Mouse (Mus musculus): ENCODE data around the gene Notch3. TPM values are rescaled to one million over a fixed set of nuclear protein-coding genes. Genes with fewer than 3 reads are reported as not detected.
A peak's percentile ranks its signal among the peaks of the same experiment; 100 is the strongest.

Notch3 gene
- total and polyA plus RNA-seq, 3 experiments: 0.16 to 4.4 (median 4.2) TPM

DNA sequence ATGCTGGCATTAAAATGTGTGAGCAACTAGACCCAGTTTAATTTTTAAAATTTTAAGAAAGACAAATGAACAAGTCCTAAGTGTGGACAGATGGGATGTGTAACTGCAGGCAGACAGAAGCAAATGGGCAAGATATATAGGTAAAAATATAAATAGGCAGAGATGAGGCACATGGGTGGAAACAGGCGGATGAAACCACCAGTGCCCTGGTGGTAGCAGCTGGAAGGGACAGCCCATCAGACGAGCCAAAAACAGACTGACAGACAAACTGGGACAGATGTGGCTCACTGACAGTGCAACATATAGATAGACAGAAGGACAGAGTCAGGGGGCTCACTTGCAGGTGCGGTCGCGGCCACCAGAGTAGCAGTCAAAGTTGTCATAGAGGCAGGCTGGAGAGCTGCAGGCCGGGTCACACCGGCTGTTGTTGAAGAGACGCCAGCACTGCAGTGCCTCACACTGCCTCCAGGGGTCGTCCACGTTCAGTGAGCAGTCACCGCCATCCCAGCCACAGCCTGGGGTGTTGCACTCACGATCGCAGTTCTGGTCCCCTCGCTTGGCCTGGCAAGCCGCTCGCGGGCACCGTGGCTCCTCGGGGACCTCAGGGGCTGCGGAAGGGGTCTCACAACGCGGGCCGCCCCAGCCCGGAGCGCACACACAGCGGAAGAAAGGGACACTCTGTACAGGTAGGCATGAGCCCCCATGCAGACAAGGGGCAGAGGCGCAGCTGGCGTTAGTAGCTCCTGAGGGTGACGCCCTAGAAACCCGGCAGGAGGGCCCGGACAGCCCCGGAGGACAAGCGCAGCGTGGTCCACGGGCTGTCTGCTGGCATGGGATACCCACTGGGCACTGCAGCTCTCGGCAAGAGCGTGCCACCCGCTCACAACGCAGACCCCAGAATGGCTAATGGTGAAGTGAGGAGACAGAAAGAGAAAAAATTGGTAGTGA lies 23.5 kb downstream of the Notch3 start:
- Histone ChIP-seq H3K4me1 (ENCODE audit: insufficient read depth, low read depth, low read length) (peaks cover 7% of the 10 kb centered on the region), H3K36me3 (replicated peaks) (peaks cover 40% of the 10 kb centered on the region), H3K27me3 (ENCODE audit: insufficient read depth, low read length) (peaks cover 35% of the 10 kb centered on the region), H3K4me3 (ENCODE audit: low read depth, low read length) (peak overlapping the region; percentile 34; the same call in 1 of the 2 replicates), H3K9me3 (replicated peaks) (peaks cover 11% of the 10 kb centered on the region)
- peak; percentile 49; the same call in 1 of the 2 replicates for ATAC-seq (ENCODE audit: extremely low read depth, insufficient number of reproducible peaks, low FRiP score, poor library complexity, severe bottlenecking)
- TF ChIP-seq GATA1 (IDR thresholded peaks at IDR 0.05; ENCODE audit: borderline replicate concordance, low read length) (no peak), POLR2AphosphoS5 (IDR thresholded peaks at IDR 0.05; ENCODE audit: insufficient replicate concordance, low read depth, low read length) (no peak), CTCF (IDR thresholded peaks at IDR 0.05; ENCODE audit: low read depth, low read length) (peak; percentile 82; the same call in 1 of the 2 replicates)
- DNase-seq (ENCODE audit: low spot score): peak; percentile 75

DNA sequence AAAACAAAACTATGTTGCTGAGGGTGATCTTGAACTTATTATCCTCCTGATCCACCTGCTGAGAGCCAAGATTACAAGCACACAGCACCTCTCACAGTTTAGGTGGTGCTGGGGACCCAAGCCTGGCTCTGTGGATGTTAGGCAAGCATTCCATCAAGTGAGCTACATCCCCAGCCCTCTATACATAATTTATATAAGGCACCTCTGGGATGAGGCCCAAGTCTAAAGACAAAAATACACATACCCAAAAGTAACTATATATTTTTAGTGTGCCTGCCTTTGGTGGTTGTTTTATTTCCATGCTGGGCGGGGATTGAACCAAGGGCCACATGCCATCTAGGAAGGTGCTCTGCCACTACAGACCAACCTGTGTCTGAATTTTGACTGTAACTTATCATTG lies 24.4 kb downstream of the Notch3 start:
- Histone ChIP-seq H3K36me3 (replicated peaks) (peaks cover 34% of the 10 kb centered on the region), H3K4me3 (ENCODE audit: low read depth, low read length) (no peak overlapping the region), H3K27me3 (ENCODE audit: insufficient read depth, low read length) (peaks cover 29% of the 10 kb centered on the region), H3K9me3 (replicated peaks) (peaks cover 11% of the 10 kb centered on the region), H3K4me1 (ENCODE audit: insufficient read depth, low read depth, low read length) (peaks cover 7% of the 10 kb centered on the region)
- DNase-seq (ENCODE audit: low spot score) (no peak), ATAC-seq (ENCODE audit: extremely low read depth, insufficient number of reproducible peaks, low FRiP score, poor library complexity, severe bottlenecking) (no peak)
- no peak for TF ChIP-seq CTCF (IDR thresholded peaks at IDR 0.05; ENCODE audit: low read depth, low read length)
- no peak for TF ChIP-seq TAL1 (conservative IDR thresholded peaks at IDR 0.05; ENCODE audit: low read depth, low read length)
- no peak for TF ChIP-seq POLR2AphosphoS5 (IDR thresholded peaks at IDR 0.05; ENCODE audit: insufficient replicate concordance, low read depth, low read length)
- no peak for TF ChIP-seq GATA2 (IDR thresholded peaks at IDR 0.05; ENCODE audit: borderline replicate concordance, low read depth, low read length)
- TF ChIP-seq GATA1 (IDR thresholded peaks at IDR 0.05; ENCODE audit: borderline replicate concordance, low read length): no peak

DNA sequence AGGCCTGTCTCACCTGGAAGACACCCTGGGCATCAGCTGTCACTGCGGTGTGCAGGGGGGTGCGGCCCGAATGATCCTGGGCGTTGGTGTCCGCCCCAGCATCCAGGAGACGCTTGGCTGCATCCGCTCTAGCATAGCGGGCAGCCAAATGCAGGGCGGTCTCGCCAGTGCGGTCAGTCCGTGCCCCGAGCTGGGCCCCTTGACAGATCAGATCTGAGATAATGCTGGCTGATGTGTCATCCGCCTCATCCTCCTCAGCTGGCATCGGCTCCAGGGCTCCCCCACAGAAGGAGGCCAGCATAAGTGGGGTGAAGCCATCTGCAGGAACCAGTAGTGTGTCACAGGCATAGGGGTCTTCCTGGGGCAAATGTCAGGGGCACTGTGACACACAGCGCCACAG lies 33.3 kb downstream of the Notch3 start:
- peaks cover 4% of the 10 kb centered on the region; the same call in 1 of the 2 replicates for H3K9me3 ChIP-seq (replicated peaks)
- H3K4me1 ChIP-seq (ENCODE audit: insufficient read depth, low read depth, low read length): peaks cover 9% of the 10 kb centered on the region
- H3K27me3 ChIP-seq (ENCODE audit: insufficient read depth, low read length): peaks cover 2% of the 10 kb centered on the region; the same call in 1 of the 2 replicates
- peaks cover 46% of the 10 kb centered on the region for H3K36me3 ChIP-seq (replicated peaks)
- no peak overlapping the region for H3K4me3 ChIP-seq (ENCODE audit: low read depth, low read length)
- DNase-seq (ENCODE audit: low spot score): no peak
- no peak for ATAC-seq (ENCODE audit: extremely low read depth, insufficient number of reproducible peaks, low FRiP score, poor library complexity, severe bottlenecking)
- TF ChIP-seq GATA1 (IDR thresholded peaks at IDR 0.05; ENCODE audit: borderline replicate concordance, low read length) (no peak), POLR2AphosphoS5 (IDR thresholded peaks at IDR 0.05; ENCODE audit: insufficient replicate concordance, low read depth, low read length) (0 out of 2 replicates have a peak, but pooled peaks have one; percentile 77)

DNA sequence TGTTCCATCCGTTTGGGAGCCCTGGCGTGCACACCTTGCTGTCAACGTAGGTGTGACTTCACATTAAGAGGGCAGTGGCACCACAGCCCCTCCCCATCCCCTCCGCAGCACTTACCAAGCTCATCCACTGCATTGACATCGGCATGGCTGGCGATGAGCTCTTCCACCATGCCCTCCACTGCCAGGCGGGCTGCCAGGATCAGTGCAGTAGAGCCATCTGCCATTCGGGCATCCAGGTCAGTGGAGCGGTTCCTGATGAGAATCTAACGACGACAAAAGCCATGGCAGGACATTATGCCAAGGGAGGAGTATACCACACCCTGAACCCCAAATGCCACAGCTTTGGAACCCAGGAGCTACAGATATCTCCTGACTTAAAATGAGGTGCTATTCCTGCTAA lies 34.6 kb downstream of the Notch3 start:
- H3K27me3 ChIP-seq (ENCODE audit: insufficient read depth, low read length): peaks cover 2% of the 10 kb centered on the region; the same call in 1 of the 2 replicates
- peaks cover 4% of the 10 kb centered on the region; the same call in 1 of the 2 replicates for H3K9me3 ChIP-seq (replicated peaks)
- no peak overlapping the region for H3K4me3 ChIP-seq (ENCODE audit: low read depth, low read length)
- no peak for ATAC-seq (ENCODE audit: extremely low read depth, insufficient number of reproducible peaks, low FRiP score, poor library complexity, severe bottlenecking)
- DNase-seq (ENCODE audit: low spot score): no peak
- peaks cover 14% of the 10 kb centered on the region for H3K4me1 ChIP-seq (ENCODE audit: insufficient read depth, low read depth, low read length)
- TF ChIP-seq CTCF (IDR thresholded peaks at IDR 0.05; ENCODE audit: low read depth, low read length) (no peak), GATA2 (IDR thresholded peaks at IDR 0.05; ENCODE audit: borderline replicate concordance, low read depth, low read length) (no peak), GATA1 (IDR thresholded peaks at IDR 0.05; ENCODE audit: borderline replicate concordance, low read length) (no peak), TAL1 (conservative IDR thresholded peaks at IDR 0.05; ENCODE audit: low read depth, low read length) (no peak), POLR2AphosphoS5 (IDR thresholded peaks at IDR 0.05; ENCODE audit: insufficient replicate concordance, low read depth, low read length) (no peak)
- peaks cover 59% of the 10 kb centered on the region for H3K36me3 ChIP-seq (replicated peaks)

DNA sequence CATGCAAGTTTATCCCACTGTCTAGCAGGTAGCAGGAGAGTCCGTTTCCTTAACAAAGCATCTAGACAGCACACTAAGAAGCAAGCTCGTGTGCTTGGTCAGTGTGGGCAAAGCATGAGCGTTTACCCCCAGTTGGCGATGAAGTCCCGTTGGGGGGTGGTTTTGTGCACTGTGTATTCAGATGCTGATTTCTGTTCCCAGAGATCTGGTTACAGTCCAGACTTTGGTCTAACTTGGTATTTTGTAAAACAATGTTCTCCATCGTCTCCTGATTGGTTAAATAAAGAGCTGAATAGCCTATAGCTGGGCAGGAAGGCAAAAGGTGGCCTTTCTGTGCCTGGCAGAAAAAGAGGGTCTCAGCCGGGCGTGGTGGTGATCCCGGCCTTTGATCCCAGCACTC lies 36.1 kb downstream of the Notch3 start:
- TF ChIP-seq TAL1 (conservative IDR thresholded peaks at IDR 0.05; ENCODE audit: low read depth, low read length) (no peak), GATA2 (IDR thresholded peaks at IDR 0.05; ENCODE audit: borderline replicate concordance, low read depth, low read length) (no peak), CTCF (IDR thresholded peaks at IDR 0.05; ENCODE audit: low read depth, low read length) (no peak), GATA1 (IDR thresholded peaks at IDR 0.05; ENCODE audit: borderline replicate concordance, low read length) (no peak), POLR2AphosphoS5 (IDR thresholded peaks at IDR 0.05; ENCODE audit: insufficient replicate concordance, low read depth, low read length) (no peak)
- no peak overlapping the region for H3K4me3 ChIP-seq (ENCODE audit: low read depth, low read length)
- H3K27me3 ChIP-seq (ENCODE audit: insufficient read depth, low read length): peaks cover 2% of the 10 kb centered on the region; the same call in 1 of the 2 replicates
- peaks cover 8% of the 10 kb centered on the region for H3K9me3 ChIP-seq (replicated peaks)
- peaks cover 18% of the 10 kb centered on the region for H3K4me1 ChIP-seq (ENCODE audit: insufficient read depth, low read depth, low read length)
- peaks cover 72% of the 10 kb centered on the region for H3K36me3 ChIP-seq (replicated peaks)
- DNase-seq (ENCODE audit: low spot score) (no peak), ATAC-seq (ENCODE audit: extremely low read depth, insufficient number of reproducible peaks, low FRiP score, poor library complexity, severe bottlenecking) (no peak)

DNA sequence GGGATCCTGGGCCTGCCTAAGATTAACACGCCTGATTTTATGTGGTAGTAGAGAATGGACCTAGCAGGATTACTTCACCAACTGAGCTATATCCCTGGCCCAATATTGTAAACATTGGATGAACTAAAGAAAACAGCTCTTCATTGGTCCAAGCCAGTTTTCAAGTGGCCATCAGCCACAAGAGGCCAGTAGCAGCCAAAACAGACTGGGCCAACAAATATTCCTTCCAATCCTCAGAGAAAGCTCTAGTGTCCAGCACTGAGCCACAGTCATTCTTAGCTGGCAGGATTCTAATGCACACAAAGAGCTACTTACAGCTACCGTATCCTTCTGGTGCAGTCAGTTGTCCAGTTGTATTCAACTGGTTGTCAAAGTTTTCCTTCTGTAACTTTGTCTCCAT lies 39.5 kb downstream of the Notch3 start:
- Histone ChIP-seq H3K4me1 (ENCODE audit: insufficient read depth, low read depth, low read length) (peaks cover 34% of the 10 kb centered on the region), H3K9me3 (replicated peaks) (peaks cover 3% of the 10 kb centered on the region), H3K27me3 (ENCODE audit: insufficient read depth, low read length) (no peaks in the 10 kb centered on the region), H3K4me3 (ENCODE audit: low read depth, low read length) (no peak overlapping the region), H3K36me3 (replicated peaks) (peaks cover 82% of the 10 kb centered on the region)
- ATAC-seq (ENCODE audit: extremely low read depth, insufficient number of reproducible peaks, low FRiP score, poor library complexity, severe bottlenecking) (no peak), DNase-seq (ENCODE audit: low spot score) (no peak)
- no peak for TF ChIP-seq POLR2AphosphoS5 (IDR thresholded peaks at IDR 0.05; ENCODE audit: insufficient replicate concordance, low read depth, low read length)
- no peak for TF ChIP-seq GATA1 (IDR thresholded peaks at IDR 0.05; ENCODE audit: borderline replicate concordance, low read length)
- TF ChIP-seq CTCF (IDR thresholded peaks at IDR 0.05; ENCODE audit: low read depth, low read length): no peak
- TF ChIP-seq GATA2 (IDR thresholded peaks at IDR 0.05; ENCODE audit: borderline replicate concordance, low read depth, low read length): no peak
- no peak for TF ChIP-seq TAL1 (conservative IDR thresholded peaks at IDR 0.05; ENCODE audit: low read depth, low read length)

All from G1E (cell line).